Mouse (Mus musculus): ENCODE data around the gene Sntb2.

GRCm38 (mm10) chr8:106934226-106934977 is 1.1 kb upstream of the Sntb2 start:
- no peak for TF ChIP-seq CTCF (conservative IDR thresholded peaks at IDR 0.05; ENCODE audit: low read length)
- no peak for TF ChIP-seq POU5F1 (IDR thresholded peaks at IDR 0.05; ENCODE audit: borderline replicate concordance, low read length)
- TF ChIP-seq NANOG (IDR thresholded peaks at IDR 0.05; ENCODE audit: borderline replicate concordance, low read length) = no peak
